Mouse (Mus musculus) left cerebral cortex, postnatal 25 days (tissue): ENCODE data around the gene Cobl. TPM values are rescaled to one million over a fixed set of nuclear protein-coding genes. Genes with fewer than 3 reads are reported as not detected.
A peak's percentile ranks its signal among the peaks of the same experiment; 100 is the strongest.

Experiments
- DNase-seq, 2 experiments: peaks; one replicate each; pipeline ENCODE4 v3.0.0; 2022; ENCODE audit warnings: low spot score in 2 of 2, mixed read lengths in 1 of 2
- intact Hi-C: fragments of 180-260 bp; cut with DNase I; formaldehyde crosslinking; loops from one replicate; pipeline ENCODE4 v1.15.1; 2025
- total RNA-seq, 2 experiments: library from RNA; stranded (reverse); gene quantifications; 2 replicates each; pipeline ENCODE4 v1.2.3; 2021

Cobl gene
- total RNA-seq, 2 experiments from 2014 or later, result 106 to 126 TPM

DNA sequence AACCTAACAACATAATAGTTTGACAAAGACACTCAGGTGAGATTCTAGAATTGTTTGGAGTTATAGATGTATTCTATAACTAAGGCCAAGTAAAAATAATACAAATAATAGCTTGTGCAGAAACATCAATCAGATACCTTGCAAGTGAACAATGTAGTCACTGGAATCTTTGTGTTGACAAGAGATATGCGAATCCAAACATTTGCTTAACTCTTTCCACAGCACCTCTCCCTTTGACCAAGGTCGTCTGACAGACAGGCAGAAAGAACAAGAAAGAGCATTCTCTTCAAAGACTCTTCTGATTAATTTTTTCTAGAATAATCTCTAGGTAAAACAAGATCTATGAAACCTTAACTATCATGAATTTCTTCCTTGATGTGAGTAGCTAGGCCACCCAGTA, 266.7 kb downstream of the Cobl start:
- no peak for DNase-seq
- intact Hi-C loops, result loop anchor here (10.0 kb wide), 1 partner anchor 143 kb away; no protein-coding TSS in a partner anchor

DNA sequence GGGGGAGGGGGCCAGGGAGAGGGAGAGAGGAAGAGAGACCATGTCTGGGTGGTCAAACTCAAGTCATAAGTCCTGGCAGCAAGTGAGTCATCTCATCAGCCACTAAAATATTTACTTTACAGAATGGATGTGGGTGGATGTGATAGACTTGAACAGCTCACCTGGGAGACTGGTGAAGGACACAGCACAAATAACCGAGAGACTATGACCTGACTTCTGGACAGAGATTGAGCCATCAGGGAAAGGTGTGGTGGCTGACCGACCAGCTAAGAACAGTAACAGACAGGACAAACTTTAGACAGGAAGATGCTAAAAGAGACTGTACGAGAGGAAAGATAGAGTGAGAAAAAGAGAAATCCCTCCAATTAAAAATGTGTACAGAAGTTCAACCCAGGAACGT, 267.2 kb downstream of the Cobl start:
- intact Hi-C loops, result loop anchor here (10.0 kb wide), 1 partner anchor 143 kb away; no protein-coding TSS in a partner anchor
- no peak for DNase-seq

- intact Hi-C loops, result loop anchor here (10.0 kb wide), 1 partner anchor 141 kb away; no protein-coding TSS in a partner anchor
Measured at GRCm38 (mm10) chr11:12195390-12195789, 269.4 kb downstream of the Cobl start.

GRCm38 (mm10) chr11:12193369-12193768, 271.4 kb downstream of the Cobl start:
- DNase-seq, result peak in 1 of 2 experiments; percentile 33
- intact Hi-C loops, result loop anchor here (10.0 kb wide), 1 partner anchor 139 kb away; no protein-coding TSS in a partner anchor

More at GRCm38 (mm10) chr11:12195390-12195789, 269.4 kb downstream of the Cobl start:
- no peak for DNase-seq

DNA sequence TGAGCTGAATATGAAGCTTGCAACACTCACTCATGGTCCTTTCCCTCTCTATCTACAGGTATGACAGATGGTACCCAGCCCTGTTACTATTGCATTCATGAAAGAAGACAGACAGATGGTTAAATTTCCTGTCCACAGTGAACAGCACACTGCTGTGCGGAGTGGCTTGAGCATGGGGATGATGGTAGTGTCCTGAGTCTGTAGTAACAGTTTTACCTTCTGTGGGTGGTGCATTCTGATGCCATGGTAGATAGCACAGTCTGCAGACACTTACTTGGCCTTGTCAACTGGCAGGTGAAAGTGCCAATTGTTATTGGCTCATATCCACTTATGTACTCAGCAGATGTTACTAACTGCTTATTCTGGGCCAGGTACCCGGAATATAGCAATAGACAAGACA, 273.4 kb downstream of the Cobl start:
- intact Hi-C loops, result loop anchor here (10.0 kb wide), 1 partner anchor 137 kb away; no protein-coding TSS in a partner anchor
- no peak for DNase-seq

DNA sequence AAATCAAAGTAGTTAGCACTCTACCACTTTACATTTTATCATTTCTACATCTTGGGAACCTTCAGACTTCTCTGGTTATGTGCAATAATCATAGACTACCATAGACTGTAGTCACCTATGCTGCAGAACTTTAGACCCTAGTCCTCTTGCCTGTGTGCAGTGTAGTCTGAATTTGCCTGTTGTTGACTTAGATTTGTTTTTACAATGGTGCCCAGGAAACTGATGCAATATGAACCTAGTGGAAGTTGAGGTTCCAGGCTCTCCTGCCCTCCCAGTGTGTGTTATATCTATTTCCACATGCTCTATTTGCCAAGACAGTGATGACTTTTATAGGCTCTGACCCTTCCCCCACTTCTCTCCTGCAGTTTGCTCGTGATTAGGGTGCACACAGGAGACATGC, 274.3 kb downstream of the Cobl start:
- DNase-seq, result no peak
- intact Hi-C loops, result loop anchor here (10.0 kb wide), 1 partner anchor 136 kb away; no protein-coding TSS in a partner anchor
